Mouse (Mus musculus): ENCODE results near the gene Hmx2.

GRCm38 (mm10) chr7:131503739-131504138, 44.8 kb upstream of the Hmx2 start:
- TF ChIP-seq POLR2A (IDR thresholded peaks at IDR 0.05; ENCODE audit: low read depth, low read length) (no peak), CTCF (IDR thresholded peaks at IDR 0.05; ENCODE audit: borderline replicate concordance, insufficient read depth, low read length) (no peak)
